Mouse (Mus musculus) forelimb bud, embryonic 11.5 days (tissue): Measurements from ENCODE around the gene Fig4.
A peak's percentile ranks its signal among the peaks of the same experiment; 100 is the strongest.

Experiments used
- DNase-seq: peaks from one replicate; pipeline ENCODE4 v3.0.0-alpha.2; 2012; ENCODE audit warnings: low read depth, low spot score

The Fig4 gene

DNA sequence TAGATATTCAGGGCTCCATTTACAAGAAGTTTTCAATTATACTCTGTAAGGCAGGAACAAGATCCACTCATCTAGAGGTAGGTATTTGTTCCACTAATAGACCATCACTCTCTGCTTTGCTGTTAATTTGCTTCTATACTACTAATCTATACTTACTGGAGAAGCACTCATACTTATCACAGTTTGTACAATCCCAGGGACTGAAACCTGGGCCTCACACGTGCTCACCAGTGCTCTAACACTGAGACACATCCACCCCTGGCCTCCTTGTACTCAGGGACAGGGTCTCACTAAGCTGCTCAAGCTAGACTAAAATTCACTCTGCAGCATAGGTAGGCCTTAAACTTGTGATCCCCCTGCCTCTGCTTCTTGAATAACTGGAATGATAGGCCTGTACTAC lies 41.8 kb downstream of the Fig4 start:
- DNase-seq = no peak

DNA sequence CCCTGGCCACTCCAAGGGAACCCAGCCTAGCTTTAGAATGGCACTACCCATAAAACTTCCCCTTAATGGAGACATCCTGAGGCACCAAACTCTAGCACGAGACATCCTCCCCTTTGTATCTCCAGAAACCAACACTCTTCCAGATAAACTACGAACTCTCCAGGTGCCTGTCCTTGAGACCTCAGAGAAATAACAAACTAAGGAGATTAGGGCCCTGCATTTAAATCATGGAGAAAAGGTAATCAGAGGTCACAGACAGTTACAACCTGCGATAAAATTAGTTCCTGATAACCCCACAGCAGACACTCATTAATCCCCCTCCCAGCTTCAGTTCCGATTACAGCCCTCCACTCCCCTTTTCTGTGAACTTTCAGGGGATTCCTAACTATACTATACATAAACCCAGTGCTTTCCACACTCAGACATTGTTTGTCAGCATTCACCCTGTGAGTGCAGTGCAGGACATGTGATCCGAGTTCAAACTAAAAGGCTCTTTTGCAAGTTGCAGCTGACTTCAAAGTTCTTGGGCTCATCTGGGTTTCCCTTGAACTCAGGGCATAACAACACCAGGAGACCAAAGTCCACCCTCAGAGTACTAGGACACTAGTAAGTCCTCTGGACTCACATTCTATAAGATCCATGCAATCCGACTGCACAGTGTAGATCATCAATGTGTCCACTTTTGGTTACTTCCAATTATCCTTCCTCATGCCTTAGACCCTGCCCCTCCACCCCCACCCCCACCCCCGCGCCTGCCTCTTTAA lies 42.6 kb downstream of the Fig4 start:
- no peak for DNase-seq

DNA sequence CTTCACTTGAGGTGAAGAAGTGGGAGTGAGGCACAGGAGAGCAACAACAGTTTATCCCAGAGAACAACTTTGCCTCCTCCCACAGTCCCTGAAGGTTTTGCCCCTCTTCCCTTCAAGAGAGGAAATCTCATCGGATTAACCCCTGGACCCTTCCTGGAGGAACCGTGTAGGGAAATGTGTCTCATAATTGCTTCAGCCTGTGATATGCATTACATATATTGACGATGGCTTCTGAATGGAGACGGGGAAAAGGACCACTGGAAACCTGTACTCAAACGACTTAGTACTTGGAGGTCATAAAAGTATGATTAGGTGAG lies 52.4 kb downstream of the Fig4 start:
- DNase-seq = no peak

DNA sequence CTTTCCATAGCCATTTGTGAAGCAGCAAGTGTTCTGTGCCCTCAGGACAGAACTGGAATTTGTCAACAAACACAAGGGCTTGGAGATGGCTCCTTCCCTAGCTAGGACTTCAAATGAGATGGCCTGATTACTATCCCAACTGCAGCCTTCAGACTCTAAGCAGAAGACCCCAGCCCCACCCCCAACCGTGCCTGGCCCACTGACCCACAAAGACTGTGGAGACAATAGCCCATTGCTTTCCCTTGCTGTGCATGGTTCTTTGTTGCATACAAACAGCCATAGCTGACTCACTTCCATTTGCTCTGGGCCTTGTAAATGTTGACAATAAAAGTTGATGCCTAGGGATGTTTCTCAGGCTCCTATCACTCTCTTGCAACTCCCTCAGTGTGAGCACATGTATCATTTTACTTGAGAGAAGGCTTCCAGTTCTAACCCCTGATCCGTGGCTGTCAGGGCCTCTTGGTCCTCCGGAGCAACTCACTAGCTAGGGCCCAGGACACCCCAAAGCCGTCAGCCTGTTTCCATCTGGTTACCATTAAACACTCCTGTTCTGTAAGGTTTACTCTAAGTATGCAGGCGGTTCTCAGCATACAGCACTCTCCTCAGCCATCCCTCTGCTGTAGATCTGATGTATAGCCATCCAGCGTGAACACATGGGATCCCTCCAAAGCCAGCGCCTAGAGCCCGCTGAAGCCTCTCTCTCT lies 52.9 kb downstream of the Fig4 start:
- DNase-seq = peak; percentile 35

DNA sequence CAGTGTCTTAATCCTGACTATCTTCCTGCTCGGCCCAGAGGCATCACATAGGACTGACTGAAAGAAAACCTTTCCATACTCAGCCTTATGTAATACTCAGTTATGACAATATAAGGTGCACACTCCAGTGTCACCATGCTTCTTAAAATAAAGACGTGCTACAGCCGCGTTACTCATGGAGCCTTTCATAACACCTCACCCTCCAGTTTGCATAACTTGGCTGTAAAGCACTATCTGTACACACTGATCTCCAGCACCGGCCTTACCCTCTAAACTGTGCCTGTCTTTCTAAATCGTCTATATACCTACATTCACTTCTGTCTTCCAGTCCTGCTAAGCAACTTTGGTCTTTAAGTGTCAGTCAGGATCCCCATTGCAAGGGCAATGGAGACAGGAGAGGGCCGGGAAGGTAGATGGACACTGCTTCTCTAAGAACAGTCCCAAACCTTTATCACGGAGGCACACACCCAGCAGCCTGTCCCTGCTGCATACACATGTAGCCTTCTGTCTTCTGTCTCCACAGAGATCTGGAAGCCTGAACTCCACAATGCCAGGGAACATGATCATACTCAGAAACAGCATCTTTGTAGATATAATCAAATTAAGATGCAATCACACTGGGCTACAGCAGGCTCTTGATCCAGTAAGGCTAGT lies 53.9 kb downstream of the Fig4 start:
- no peak for DNase-seq

DNA sequence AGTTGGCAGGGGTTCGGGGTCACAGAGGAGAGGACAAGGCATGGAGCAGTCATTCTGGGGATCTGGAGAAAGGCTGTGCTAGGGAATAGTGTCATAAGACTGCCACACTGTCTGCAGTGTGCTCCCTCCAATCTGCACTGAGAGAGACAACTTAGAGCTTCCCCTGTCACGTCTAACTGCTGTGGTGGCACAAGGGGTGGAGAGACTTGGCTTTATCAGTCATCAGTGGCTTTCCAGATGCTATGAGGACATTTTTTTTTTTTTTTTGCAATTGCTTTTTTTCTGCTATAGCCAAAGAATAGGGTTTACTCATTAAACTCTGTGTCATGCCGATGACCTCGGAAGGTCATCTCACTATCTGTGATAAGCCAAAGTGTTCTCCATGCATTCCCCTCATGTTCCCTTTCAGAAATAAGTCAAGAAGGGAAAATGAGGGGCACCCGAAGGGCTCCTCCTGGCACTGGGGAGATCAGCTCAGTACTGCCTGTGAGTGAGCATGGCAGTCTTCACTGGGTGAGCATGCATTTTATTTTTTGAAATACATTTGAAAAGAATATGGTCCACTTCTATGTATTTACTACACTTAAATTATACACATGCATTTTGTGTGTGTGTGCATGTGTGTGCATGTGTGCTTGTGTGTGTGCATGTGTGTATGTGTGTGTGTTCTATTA lies 55.1 kb downstream of the Fig4 start:
- DNase-seq = no peak

DNA sequence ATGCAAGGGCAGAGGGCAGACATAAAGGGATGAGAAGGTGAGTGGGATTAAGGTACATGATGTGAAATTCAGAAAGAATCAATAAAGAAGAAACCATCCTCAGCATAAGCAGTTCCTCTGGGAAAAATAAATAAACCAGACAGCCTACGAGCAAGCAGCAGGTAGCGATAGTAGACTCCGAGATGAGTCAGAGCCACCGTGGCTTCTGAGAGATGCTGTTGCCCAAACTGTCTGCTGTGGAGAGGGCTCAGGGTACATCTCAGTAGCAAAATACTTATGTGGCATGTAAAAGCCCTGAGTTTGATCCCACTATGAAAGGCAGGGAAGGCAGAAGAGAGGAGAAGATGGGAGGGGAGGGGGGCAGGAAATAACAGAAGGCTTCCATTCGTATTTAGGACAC lies 56.9 kb downstream of the Fig4 start:
- DNase-seq = no peak

DNA sequence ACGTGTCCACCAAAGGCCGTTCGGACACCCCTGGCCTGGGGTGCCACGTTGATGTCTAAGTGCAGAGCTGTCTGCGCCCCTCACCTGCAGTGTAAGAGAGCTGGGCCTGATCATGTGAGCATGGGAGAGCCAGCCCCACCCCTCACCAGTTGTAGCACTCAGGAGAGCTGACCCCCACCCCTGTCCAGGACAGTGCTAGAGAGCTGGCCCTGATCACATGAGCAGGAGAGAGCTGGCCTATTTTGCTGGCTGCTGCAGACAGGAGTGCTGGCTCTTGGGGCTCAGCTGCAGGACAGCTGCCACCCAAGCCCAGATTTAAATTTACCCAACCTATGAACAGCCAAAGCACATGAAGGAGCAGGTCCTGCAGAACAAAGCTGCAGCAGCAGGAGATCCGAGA lies 57.6 kb downstream of the Fig4 start:
- DNase-seq = no peak

DNA sequence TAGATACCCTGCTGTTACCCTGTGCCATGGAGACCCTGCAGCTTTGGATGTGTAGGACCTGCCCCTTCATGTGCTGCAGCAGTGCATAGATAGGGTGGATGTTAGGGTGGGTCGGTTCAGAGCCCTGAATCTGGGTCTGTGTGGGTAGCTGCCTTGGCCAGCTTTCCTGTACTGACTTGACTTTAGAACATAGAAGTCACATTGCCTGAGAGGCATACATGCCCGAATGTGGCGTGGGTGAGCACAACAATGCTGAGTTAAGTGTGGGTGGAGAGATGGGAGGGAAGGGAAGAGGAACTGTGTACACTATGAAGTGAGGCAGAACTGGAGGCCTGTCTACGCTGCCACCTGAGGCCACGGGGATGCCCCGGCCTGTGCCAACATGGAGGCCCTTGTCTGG lies 58.0 kb downstream of the Fig4 start:
- no peak for DNase-seq

DNA sequence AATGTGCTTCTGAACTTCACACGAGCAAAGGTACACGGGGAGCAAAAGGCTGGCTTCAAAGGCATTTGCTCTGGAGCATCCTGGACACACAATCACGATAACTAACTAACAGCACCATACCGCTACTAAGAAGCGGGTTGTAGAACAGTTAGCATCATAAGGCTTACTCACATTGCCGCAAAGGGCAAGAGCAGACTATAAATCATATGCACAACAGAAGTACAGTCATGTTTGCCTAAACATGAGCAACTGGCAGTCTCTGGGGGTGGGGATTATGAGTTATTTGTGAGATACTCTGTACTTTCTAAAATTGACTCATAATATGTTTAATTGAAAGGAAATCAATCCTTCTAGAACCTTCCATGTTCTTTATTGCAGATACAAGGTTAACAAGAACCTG lies 59.1 kb downstream of the Fig4 start:
- no peak for DNase-seq

DNA sequence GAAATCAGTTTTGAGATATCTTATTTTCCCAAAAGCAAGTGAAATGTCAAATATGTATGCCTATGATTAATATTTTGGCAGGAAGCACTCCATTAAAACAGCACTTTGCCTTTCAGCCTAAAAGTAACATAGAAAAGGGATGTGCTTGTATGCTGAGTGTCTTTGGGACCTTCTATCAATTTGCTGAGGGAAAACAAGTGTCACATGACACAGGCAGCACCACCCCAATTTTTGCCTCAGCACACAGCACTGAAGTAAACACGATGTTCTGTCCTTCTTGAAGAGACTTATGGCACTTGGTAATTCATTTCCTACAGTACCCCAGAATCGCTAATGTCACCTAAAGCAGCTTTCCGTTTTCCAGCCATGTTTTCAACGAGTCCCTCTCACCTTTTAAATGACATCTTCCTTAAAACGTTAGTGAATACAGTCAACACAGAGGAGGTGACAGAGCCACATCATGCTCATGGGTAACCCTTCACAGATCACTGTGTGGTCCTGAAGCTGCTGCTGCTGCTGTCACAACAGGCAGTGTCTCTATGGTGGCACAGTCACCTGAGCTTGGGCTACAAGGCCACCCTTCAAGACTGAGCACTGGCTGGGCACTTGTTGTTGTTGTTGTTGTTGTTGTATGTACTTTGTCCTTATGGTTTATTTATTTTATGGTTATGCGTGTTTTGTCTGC lies 61.4 kb downstream of the Fig4 start:
- DNase-seq = no peak

DNA sequence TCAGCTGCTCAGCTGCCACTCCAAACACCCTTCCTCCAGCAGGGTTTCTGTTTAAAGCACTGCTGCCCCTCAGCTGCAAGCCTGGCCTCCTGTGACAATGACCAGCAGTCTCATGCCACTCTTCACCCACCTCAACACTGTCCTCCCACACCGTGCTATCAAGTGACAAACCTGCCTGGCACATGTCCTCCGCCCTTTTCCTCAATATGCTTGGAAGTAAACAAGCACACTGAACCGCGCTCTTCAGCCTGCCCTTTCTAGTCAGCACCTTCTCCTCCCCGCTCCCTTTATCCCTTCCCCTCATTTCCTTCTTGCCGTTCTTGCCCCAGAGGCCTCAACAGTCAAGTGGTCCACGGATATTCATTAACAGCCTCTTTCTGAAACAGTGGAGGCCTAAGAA lies 62.0 kb downstream of the Fig4 start:
- DNase-seq = no peak

DNA sequence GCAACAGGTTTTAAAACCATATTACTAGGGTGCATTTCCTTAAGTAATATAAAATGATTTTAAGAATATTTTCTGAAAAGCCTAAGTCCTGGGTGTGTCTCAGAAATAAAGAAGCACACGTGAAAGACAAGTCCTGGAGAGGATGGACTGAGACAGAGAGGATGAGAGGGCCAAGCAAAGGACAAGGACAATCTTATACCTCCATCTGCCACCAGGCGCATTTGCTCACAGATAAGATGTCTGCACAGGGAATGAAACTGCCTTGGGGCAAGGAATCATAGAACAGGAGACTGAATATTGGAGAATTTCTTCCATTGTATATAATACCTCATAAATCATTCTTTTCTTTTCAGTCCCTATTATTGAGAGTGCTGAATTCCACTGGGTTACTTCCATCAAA lies 67.0 kb downstream of the Fig4 start:
- DNase-seq = no peak

DNA sequence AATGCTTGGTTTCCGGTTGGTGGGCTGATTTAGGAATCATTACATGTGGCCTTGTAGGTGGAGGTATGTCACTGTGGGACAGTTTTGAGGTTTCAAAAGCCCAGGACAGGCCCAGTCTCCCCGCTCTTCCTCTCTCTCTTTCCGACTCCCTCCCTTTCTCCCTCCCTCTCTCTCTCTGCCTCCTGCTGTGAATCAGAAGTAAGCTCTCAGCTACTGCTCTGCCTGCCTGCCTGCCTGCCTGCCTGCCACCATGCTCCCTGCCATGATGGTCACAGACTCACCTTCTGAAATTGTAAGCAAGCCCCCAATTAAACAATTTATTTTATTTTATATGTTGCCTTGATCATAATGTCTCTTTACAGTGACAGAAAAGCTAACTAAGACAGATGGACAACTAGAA lies 67.5 kb downstream of the Fig4 start:
- DNase-seq = no peak

DNA sequence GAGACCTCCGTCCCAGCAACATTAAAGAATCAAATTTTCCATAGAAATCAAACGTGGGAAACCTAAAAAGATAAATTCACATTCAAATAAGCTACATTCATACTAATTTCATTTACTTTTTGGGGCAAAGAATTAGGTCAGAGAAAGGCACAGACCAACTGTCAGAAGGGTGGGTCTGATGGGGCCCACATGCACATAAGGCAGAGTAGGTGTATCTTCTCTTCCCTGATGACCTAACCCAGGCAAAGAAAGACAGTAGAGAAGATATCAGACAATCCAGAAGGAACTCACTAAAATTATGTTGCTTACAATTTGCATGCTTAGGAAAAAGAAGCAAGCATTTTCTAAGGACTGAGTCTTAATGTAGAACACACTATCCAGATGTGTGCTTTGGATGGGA lies 67.9 kb downstream of the Fig4 start:
- no peak for DNase-seq

DNA sequence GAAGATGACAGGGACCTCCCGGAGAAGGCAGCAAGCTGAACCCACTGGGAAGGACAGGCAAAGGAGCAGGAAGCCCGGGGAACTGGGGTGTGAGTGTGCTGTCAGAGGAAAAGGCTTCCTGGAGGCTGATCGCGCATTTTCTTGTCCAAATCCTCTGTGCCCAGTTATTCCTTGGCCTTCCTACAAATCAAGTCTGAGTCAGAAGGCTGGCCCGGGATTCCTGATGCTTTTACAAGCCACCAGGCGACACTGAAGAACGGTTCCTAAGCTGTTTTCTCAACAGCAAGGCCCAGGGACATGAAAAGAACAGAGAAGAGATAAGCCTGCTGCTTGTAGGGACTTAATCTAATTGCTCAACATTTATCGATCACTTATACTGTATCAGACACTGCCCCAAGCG lies 68.5 kb downstream of the Fig4 start:
- DNase-seq = no peak

DNA sequence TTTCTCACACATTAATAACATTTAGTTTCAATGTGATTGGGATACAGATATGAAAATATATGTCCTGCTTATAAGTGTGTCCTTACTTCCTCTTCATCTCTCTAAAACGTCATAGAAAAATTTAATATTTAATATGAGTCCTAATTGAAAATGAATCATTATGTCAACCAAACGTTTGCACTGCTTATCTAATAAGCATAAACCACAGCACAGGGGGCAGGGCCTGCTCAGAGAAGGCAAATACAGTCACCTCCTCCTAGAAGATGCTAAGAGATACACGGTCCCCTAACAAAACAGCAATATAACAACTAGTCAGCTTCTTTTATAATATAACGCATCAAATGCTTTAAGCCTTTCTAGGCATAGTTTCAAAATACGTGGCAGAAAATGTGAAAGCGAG lies 69.9 kb downstream of the Fig4 start:
- no peak for DNase-seq

DNA sequence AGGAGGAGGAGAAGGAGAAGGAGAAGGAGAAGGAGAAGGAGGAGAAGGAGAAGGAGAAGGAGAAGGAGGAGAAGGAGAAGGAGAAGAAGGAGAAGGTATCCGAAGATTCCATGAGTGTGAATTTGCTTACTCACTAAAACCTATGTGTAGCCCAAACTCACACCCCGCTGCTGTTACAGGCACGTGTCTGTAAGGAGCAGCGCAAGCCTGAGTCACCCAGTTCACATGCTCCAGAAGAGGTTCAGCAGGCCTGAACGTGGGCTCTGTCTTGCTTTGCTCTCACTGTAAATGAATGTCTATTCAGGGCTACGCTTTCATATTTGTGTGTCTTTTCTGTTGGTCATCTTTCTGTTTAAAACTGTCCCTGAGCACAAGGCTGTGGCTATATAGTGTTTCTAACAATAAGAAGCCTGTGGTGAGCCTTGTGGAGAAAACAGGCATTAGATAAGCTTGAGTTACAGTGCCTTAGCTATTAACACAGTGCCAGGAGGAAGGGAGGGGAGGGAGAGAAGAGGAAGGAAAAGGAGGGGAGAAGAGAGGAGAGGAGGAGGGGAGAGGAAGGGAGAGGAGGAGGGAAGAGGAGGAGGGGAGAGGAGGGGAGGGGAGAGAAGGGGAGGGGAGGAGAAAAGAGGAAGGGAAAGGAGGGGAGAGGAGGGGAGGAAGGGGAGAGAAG lies 71.8 kb downstream of the Fig4 start:
- no peak for DNase-seq

DNA sequence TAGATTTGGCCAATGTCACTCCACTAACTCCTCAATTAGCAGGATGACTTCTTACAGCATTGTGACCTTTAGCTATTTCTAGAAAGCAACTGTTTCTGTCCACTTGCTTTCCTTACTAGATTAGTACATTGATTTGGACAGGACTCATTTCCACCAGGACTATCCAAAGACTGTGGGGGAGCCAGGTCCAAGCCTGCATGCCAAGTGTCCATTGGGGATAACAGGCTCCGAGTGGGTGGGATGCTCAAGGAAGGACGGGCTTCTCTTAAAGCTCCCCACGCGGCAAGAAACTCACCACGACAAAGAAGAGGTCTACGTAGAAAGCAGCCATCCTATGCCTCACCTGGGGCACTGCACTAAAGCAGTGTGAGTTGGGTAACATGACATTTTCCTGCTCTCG lies 75.4 kb downstream of the Fig4 start:
- no peak for DNase-seq

DNA sequence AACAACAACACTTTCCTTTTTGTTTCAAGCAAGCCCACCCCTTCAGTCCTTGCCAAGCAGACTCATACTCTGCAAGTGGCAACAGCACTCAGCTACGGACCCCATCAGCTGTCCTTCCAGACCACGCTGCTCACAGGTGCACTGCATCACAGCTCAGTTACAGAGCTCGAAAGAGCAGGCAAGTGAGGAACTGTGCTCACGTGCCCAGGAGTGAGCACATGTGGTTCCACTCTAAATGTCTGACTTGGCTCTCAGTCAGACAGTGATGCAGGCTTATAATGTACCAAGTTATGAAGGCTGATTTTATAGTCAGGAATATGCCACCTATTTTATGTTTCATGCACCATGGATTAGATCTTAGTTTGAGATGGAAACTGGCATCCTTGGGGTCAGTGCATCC lies 79.6 kb downstream of the Fig4 start:
- DNase-seq = peak; percentile 27

DNA sequence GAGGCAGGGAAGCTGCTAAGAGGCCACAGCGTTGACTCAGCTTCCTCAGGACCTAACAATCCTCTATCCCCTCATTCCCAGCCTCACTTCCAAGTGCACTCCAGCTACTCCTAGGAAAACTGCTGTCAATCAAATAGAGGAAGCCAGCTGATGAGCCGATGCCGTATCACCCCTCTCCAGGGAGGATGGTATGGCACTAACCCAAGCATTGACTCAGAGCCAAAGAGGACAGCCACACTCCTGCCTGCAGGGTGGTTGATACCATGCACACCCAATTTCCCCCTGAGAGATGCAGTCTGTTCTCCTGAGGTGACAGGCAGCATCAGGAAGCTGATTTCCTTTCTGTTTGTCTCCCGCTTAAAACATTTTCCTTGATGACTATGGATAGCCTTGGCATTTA lies 81.9 kb downstream of the Fig4 start:
- no peak for DNase-seq

DNA sequence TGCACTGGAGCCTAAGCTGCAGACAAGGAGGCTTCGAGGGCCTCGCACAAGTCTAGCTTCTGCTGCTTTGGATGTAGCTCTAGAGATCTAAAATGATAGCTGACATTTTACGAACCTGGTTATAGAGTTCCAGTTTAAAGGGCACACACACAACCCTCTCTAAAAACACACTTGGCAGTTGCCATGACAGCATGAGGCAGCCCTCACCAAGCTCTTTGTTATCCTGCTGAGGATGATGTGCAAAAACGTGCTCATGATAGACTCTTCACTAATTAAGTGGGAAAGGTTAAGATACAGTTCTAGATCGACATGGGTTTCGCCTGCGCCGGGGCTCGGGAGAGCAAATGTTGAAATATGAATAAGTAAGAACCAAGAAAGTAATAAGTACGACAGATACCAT lies 84.2 kb downstream of the Fig4 start:
- no peak for DNase-seq
